Mouse (Mus musculus): ENCODE data around the gene Yipf3. TPM values are rescaled to one million over a fixed set of nuclear protein-coding genes. Genes with fewer than 3 reads are reported as not detected.

Gene Yipf3
- total RNA-seq, 2 experiments from 2014 or later, result 78.7 to 92.4 TPM

GRCm38 (mm10) chr17:46255147-46255546 is 7.3 kb downstream of the Yipf3 start:
- no peak for DNase-seq

GRCm38 (mm10) chr17:46258279-46259053 is 10.6 kb downstream of the Yipf3 start:
- DNase-seq, result no peak

- no peak for DNase-seq
These were observed 11.8 kb downstream of the Yipf3 start for GRCm38 (mm10) chr17:46259675-46260074.

- no peak for DNase-seq
These were observed 14.4 kb downstream of the Yipf3 start for GRCm38 (mm10) chr17:46262201-46262694.

GRCm38 (mm10) chr17:46265502-46265901 is 17.6 kb downstream of the Yipf3 start:
- no peak for DNase-seq

GRCm38 (mm10) chr17:46265918-46266618 is 18.2 kb downstream of the Yipf3 start:
- DNase-seq, result peak; percentile 87 to 89

- no peak for DNase-seq
These were observed 19.1 kb downstream of the Yipf3 start for GRCm38 (mm10) chr17:46266986-46267385.

GRCm38 (mm10) chr17:46267511-46267910 is 19.6 kb downstream of the Yipf3 start:
- DNase-seq, result no peak

GRCm38 (mm10) chr17:46268026-46268720 is 20.3 kb downstream of the Yipf3 start:
- DNase-seq, result no peak

GRCm38 (mm10) chr17:46269771-46270534 is 22.1 kb downstream of the Yipf3 start:
- no peak for DNase-seq

GRCm38 (mm10) chr17:46272058-46272457 is 24.2 kb downstream of the Yipf3 start:
- no peak for DNase-seq

GRCm38 (mm10) chr17:46272675-46273074 is 24.8 kb downstream of the Yipf3 start:
- no peak for DNase-seq

GRCm38 (mm10) chr17:46273803-46274236 is 25.9 kb downstream of the Yipf3 start:
- DNase-seq, result no peak

GRCm38 (mm10) chr17:46274465-46274864 is 26.6 kb downstream of the Yipf3 start:
- no peak for DNase-seq

- DNase-seq, result no peak
These were observed 27.2 kb downstream of the Yipf3 start for GRCm38 (mm10) chr17:46275034-46275433.

GRCm38 (mm10) chr17:46275506-46275905 is 27.6 kb downstream of the Yipf3 start:
- DNase-seq, result no peak

- DNase-seq, result no peak
These were observed 29.7 kb downstream of the Yipf3 start for GRCm38 (mm10) chr17:46277586-46277985.

GRCm38 (mm10) chr17:46278011-46278765 is 30.3 kb downstream of the Yipf3 start:
- no peak for DNase-seq

GRCm38 (mm10) chr17:46282483-46283123 is 34.7 kb downstream of the Yipf3 start, which contains the start of gene Tjap1:
Tjap1 (minus strand) TSS chr17:46283026.
- peak; percentile 81 to 83 for DNase-seq

GRCm38 (mm10) chr17:46283140-46283539 is 35.3 kb downstream of the Yipf3 start:
- DNase-seq, result no peak

GRCm38 (mm10) chr17:46283911-46284310 is 36.0 kb downstream of the Yipf3 start:
- no peak for DNase-seq

Data from layer of hippocampus, postnatal 36 days (tissue).